Mouse (Mus musculus): ENCODE results near the gene Col5a3.

Col5a3 gene

GRCm38 (mm10) chr9:20814521-20815272 is at the start of gene Col5a3:
Col5a3 (minus strand) TSS chr9:20815067.
- TF ChIP-seq GATA4 (IDR thresholded peaks at IDR 0.05; ENCODE audit: insufficient replicate concordance, low read length): no peak

GRCm38 (mm10) chr9:20862225-20862624 is 47.4 kb upstream of the Col5a3 start:
- peak; percentile 38; the same call in 1 of the 2 replicates for TF ChIP-seq GATA4 (IDR thresholded peaks at IDR 0.05; ENCODE audit: insufficient replicate concordance, low read length)

- TF ChIP-seq GATA4 (IDR thresholded peaks at IDR 0.05; ENCODE audit: insufficient replicate concordance, low read length): no peak
Measured at GRCm38 (mm10) chr9:20861821-20862220, 47.0 kb upstream of the Col5a3 start.

GRCm38 (mm10) chr9:20859926-20860325 is 45.1 kb upstream of the Col5a3 start:
- no peak for TF ChIP-seq GATA4 (IDR thresholded peaks at IDR 0.05; ENCODE audit: insufficient replicate concordance, low read length)

- no peak for TF ChIP-seq GATA4 (IDR thresholded peaks at IDR 0.05; ENCODE audit: insufficient replicate concordance, low read length)
Measured at GRCm38 (mm10) chr9:20857131-20857530, 42.3 kb upstream of the Col5a3 start.

GRCm38 (mm10) chr9:20850179-20850578 is 35.3 kb upstream of the Col5a3 start:
- TF ChIP-seq GATA4 (IDR thresholded peaks at IDR 0.05; ENCODE audit: insufficient replicate concordance, low read length): no peak

GRCm38 (mm10) chr9:20842670-20843069 is 27.8 kb upstream of the Col5a3 start:
- TF ChIP-seq GATA4 (IDR thresholded peaks at IDR 0.05; ENCODE audit: insufficient replicate concordance, low read length): no peak

GRCm38 (mm10) chr9:20842211-20842610 is 27.3 kb upstream of the Col5a3 start:
- no peak for TF ChIP-seq GATA4 (IDR thresholded peaks at IDR 0.05; ENCODE audit: insufficient replicate concordance, low read length)

- no peak for TF ChIP-seq GATA4 (IDR thresholded peaks at IDR 0.05; ENCODE audit: insufficient replicate concordance, low read length)
Measured at GRCm38 (mm10) chr9:20838931-20839330, 24.1 kb upstream of the Col5a3 start.

- TF ChIP-seq GATA4 (IDR thresholded peaks at IDR 0.05; ENCODE audit: insufficient replicate concordance, low read length): no peak
Measured at GRCm38 (mm10) chr9:20837184-20837947, 22.5 kb upstream of the Col5a3 start.

GRCm38 (mm10) chr9:20834881-20835280 is 20.0 kb upstream of the Col5a3 start:
- TF ChIP-seq GATA4 (IDR thresholded peaks at IDR 0.05; ENCODE audit: insufficient replicate concordance, low read length): no peak

- TF ChIP-seq GATA4 (IDR thresholded peaks at IDR 0.05; ENCODE audit: insufficient replicate concordance, low read length): peak; percentile 9; the same call in 1 of the 2 replicates
Measured at GRCm38 (mm10) chr9:20830901-20831643, 16.2 kb upstream of the Col5a3 start.

GRCm38 (mm10) chr9:20828127-20828526 is 13.3 kb upstream of the Col5a3 start:
- no peak for TF ChIP-seq GATA4 (IDR thresholded peaks at IDR 0.05; ENCODE audit: insufficient replicate concordance, low read length)

GRCm38 (mm10) chr9:20825781-20826180 is 10.9 kb upstream of the Col5a3 start:
- no peak for TF ChIP-seq GATA4 (IDR thresholded peaks at IDR 0.05; ENCODE audit: insufficient replicate concordance, low read length)

- TF ChIP-seq GATA4 (IDR thresholded peaks at IDR 0.05; ENCODE audit: insufficient replicate concordance, low read length): no peak
Measured at GRCm38 (mm10) chr9:20822821-20823220, 8.0 kb upstream of the Col5a3 start.

All from liver, adult (tissue).